Mouse (Mus musculus) kidney, embryonic 14.5 days (tissue): Measurements from ENCODE around the gene Dlgap3. TPM values are rescaled to one million over a fixed set of nuclear protein-coding genes. Genes with fewer than 3 reads are reported as not detected.

ENCODE experiments used
- ATAC-seq: fragments of 200-750 bp; cut with Nextera tagmentation; 2 replicates; pipeline ENCODE4 v1.8.0; 2017; ENCODE audit warnings: moderate number of reproducible peaks, mild to moderate bottlenecking, moderate TSS enrichment, moderate library complexity; ENCODE audit not compliant: low FRiP score, low TSS enrichment
- H3K27ac ChIP-seq: fragments of 300-500 bp; sonication (generic); 2 replicates; pipeline ENCODE4 v1.5.1; 2014; ENCODE audit warnings: low read depth, mild to moderate bottlenecking, low read length, moderate library complexity, mixed read lengths
- H3K27me3 ChIP-seq: fragments of 300-500 bp; sonication (generic); 2 replicates; pipeline ENCODE4 v1.6.1; 2014; ENCODE audit warnings: mild to moderate bottlenecking, low read length; ENCODE audit not compliant: control insufficient read depth, insufficient read depth
- H3K36me3 ChIP-seq: fragments of 300-500 bp; sonication (generic); 2 replicates; pipeline ENCODE4 v1.6.1; 2014; ENCODE audit warnings: low read length, mixed read lengths; ENCODE audit not compliant: control insufficient read depth, insufficient read depth
- H3K4me1 ChIP-seq: fragments of 300-500 bp; sonication (generic); 2 replicates; pipeline ENCODE4 v1.6.1; 2014; ENCODE audit warnings: low read length, mixed read lengths; ENCODE audit not compliant: control insufficient read depth, insufficient read depth
- H3K4me2 ChIP-seq: fragments of 300-500 bp; sonication (generic); replicated peaks from 2 replicates; pipeline ENCODE4 v1.6.1; 2014; ENCODE audit warnings: low read depth, mild to moderate bottlenecking, low read length
- H3K4me3 ChIP-seq: fragments of 300-500 bp; sonication (generic); 2 replicates; pipeline ENCODE4 v1.5.1; 2014; ENCODE audit warnings: mild to moderate bottlenecking, low read length
- H3K9ac ChIP-seq: fragments of 300-500 bp; sonication (generic); 2 replicates; pipeline ENCODE4 v1.6.1; 2014; ENCODE audit warnings: low read depth, mild to moderate bottlenecking, low read length, moderate library complexity
- H3K9me3 ChIP-seq: fragments of 300-500 bp; sonication (generic); 2 replicates; pipeline ENCODE4 v1.6.1; 2016; ENCODE audit warnings: low read length; ENCODE audit not compliant: control insufficient read depth
- WGBS: fragments of 180-500 bp; shearing (Covaris S2); extraction: QIAGEN DNeasy Blood & Tissue Kit; methylation state at CpG from one replicate; pipeline ENCODE4 v1.1.7; 2014; 5-methylcytosine and 5-hydroxymethylcytosine counted together
- polyA plus RNA-seq: library from polyadenylated mRNA; unstranded; fragments of >200 nt; fragmentation: Nextera tagmentation; extraction: Ambion mirVana; gene quantifications from 2 replicates; pipeline ENCODE4 v1.2.1, GENCODE M21; 2014

Gene Dlgap3
- polyA plus RNA-seq, 1 experiment from 2014 or later, result 0.79 TPM

DNA sequence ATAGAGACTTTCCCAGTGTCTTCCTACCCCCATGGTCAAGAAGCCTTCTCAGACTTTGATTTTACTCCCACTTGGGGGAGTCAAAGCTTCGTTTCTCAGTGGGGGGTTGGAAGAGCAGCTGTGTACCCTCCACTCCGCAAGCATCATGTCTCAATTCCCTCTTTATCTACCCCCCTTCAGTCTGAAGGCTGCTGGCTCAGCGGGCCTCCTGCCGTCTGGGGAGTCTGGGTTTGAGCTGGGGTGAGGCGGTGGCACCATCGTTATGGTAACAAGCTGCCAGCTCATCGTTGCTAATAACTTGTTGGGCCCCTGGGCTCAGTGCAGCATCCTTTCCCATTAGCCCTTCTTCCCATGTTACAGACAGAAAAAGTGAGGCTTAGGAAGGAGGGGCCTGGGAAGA is 3.1 kb downstream of the Dlgap3 start:
- Histone ChIP-seq H3K27me3 (peaks cover 45% of the 10 kb centered on the region), H3K27ac (no peak overlapping the region), H3K4me3 (no peak overlapping the region), H3K36me3 (no peaks in the 10 kb centered on the region), H3K4me2 (no peak overlapping the region), H3K4me1 (peaks cover 9% of the 10 kb centered on the region), H3K9me3 (no peaks in the 10 kb centered on the region), H3K9ac (no peak overlapping the region)
- WGBS, result 21% methylated on average over 7 of the region's 7 CpGs
- no peak for ATAC-seq

DNA sequence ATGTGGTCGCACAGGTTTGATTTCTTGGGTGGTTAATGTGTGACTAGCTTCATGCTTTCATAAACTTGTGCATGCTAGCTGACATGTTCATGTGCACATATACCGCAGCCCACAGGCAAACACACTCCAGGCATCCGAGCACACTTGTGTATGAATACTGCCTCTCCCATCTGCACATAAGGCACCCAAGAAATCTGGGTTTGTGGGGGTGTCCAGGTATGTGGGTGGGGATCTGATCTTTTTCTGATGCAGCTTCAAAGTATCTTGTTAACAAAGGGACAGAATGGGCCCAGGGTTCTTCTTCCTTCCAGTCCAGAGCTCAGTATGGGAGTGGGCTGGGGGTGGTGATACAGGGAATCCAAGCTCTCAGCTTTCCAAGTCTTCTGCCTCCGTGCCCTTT is 3.6 kb downstream of the Dlgap3 start:
- peaks cover 42% of the 10 kb centered on the region for H3K27me3 ChIP-seq
- ATAC-seq, result no peak
- no peak overlapping the region for H3K9ac ChIP-seq
- 58% methylated on average over 4 of the region's 4 CpGs for WGBS
- no peak overlapping the region for H3K4me3 ChIP-seq
- no peaks in the 10 kb centered on the region for H3K36me3 ChIP-seq
- peaks cover 9% of the 10 kb centered on the region for H3K4me1 ChIP-seq
- H3K4me2 ChIP-seq, result no peak overlapping the region
- no peaks in the 10 kb centered on the region for H3K9me3 ChIP-seq
- no peak overlapping the region for H3K27ac ChIP-seq

DNA sequence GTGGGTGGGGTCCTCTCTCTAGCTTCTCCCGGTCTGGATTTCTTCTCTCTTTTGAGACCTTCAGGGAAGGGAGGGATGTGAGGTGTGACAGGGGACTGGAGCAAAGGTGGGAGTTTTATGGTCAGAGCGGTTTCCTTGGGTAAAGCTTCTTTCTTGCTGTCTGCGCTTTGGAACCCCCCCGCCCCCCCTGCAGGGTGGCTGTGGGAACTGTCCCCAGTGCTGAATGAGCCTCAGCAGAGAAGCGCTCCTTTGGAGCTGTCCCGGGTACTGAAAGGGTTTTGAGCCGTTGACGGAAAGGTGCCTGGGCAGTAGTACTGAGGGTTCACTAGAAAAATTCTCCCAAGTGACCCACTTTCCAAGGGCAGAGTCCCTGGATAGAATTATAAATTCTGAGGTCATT is 4.5 kb downstream of the Dlgap3 start:
- no peak overlapping the region for H3K27ac ChIP-seq
- 2% methylated on average over 8 of the region's 8 CpGs for WGBS
- no peak overlapping the region for H3K4me3 ChIP-seq
- H3K27me3 ChIP-seq, result peaks cover 37% of the 10 kb centered on the region
- H3K4me2 ChIP-seq, result no peak overlapping the region
- H3K9ac ChIP-seq, result no peak overlapping the region
- H3K36me3 ChIP-seq, result no peaks in the 10 kb centered on the region
- peaks cover 4% of the 10 kb centered on the region; the same call in 1 of the 2 replicates for H3K4me1 ChIP-seq
- ATAC-seq, result no peak
- no peaks in the 10 kb centered on the region for H3K9me3 ChIP-seq

DNA sequence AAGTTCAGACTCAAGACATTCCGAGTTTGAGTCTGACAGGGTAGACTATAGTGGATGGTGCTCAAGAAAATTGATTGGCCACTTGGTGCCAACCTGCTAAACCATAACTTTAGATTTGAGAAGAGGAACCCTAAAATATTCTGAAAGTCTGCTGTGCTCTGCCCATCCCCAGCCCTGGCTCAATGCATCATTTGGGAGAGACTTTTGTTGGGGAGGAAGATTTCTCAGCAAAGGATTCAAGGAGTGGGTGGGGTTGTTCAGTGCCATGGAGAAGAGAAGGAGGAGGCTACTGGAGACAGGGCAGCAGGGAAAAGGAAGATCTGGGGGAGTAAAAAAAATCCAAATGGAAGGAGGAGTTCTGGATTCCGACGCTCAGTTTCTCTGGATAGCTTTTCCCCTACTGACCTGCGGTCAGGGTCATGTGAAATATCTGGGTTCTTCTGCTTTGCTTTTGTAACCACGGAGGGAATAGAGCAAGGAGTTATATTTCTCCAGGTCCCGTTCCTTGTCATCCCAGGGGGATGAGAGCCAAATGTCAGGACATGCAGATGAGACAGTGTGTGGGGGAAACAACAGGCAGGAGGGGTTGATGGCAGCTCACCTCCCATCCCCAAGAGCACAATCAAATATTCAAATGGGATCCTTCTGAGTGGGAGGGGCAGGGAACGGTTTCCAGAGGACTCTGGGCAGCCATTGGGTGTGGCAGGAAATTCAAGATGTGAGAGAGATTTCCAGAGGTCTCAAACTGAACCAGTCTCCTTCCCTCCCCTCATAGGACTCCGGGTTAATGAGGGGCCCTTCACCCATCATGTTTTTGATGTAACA is 5.3 kb downstream of the Dlgap3 start:
- Histone ChIP-seq H3K9ac (no peak overlapping the region), H3K4me1 (no peaks in the 10 kb centered on the region), H3K27ac (no peak overlapping the region), H3K4me3 (no peak overlapping the region), H3K27me3 (peaks cover 37% of the 10 kb centered on the region), H3K36me3 (no peaks in the 10 kb centered on the region), H3K9me3 (no peaks in the 10 kb centered on the region), H3K4me2 (no peak overlapping the region)
- 56% methylated on average over 8 of the region's 8 CpGs for WGBS
- ATAC-seq, result no peak

DNA sequence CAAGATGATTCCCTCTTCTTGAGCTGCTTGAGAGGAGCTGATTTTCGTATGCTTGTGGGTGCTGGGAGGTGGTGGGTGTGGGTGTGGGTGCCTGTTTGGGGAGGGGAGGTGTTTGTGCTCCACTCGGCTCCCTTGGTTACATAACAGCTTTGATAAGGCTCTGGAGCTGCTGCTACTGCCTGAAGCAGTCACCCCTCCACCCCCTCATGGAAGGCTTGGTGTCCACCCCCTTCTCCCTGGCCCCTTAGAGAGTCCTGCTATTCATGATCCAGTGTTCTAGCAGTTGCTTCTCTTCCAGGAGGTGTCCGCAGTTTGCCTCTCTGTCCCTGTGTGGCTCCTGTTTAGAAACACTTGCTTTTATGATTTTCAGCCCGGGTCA is 5.9 kb downstream of the Dlgap3 start:
- H3K9ac ChIP-seq, result no peak overlapping the region
- WGBS, result 48% methylated on average over 4 of the region's 4 CpGs
- H3K4me3 ChIP-seq, result no peak overlapping the region
- H3K36me3 ChIP-seq, result no peaks in the 10 kb centered on the region
- peaks cover 33% of the 10 kb centered on the region for H3K27me3 ChIP-seq
- H3K4me2 ChIP-seq, result no peak overlapping the region
- H3K27ac ChIP-seq, result no peak overlapping the region
- no peaks in the 10 kb centered on the region for H3K4me1 ChIP-seq
- no peaks in the 10 kb centered on the region for H3K9me3 ChIP-seq
- no peak for ATAC-seq

DNA sequence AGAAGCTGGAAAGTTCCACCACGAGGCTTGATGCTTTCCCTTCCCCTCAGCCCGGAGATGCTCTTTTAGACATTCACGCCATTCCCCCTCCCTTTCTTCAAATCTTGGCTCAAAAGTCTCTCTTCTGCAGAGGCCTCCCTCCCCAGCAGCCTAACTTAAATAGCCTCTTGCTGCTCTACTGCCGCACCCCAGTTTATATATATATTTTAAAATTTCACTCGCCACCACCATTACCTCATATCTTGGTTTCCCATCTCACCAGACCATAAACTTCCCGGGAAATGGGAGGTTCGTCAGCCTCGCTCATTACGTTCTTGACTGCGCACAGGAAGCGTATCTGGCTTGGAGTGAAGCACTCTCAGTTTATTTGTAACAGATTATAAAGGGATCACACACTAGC is 9.0 kb downstream of the Dlgap3 start:
- ATAC-seq, result no peak
- peaks cover 19% of the 10 kb centered on the region for H3K27me3 ChIP-seq
- no peaks in the 10 kb centered on the region for H3K36me3 ChIP-seq
- H3K9me3 ChIP-seq, result 0 out of 2 replicates have a peak, but pooled peaks cover 3% of the 10 kb centered on the region
- no peak overlapping the region for H3K27ac ChIP-seq
- 71% methylated on average over 11 of the region's 11 CpGs for WGBS
- H3K4me1 ChIP-seq, result no peaks in the 10 kb centered on the region
- no peak overlapping the region for H3K4me3 ChIP-seq
- no peak overlapping the region for H3K4me2 ChIP-seq
- no peak overlapping the region for H3K9ac ChIP-seq

DNA sequence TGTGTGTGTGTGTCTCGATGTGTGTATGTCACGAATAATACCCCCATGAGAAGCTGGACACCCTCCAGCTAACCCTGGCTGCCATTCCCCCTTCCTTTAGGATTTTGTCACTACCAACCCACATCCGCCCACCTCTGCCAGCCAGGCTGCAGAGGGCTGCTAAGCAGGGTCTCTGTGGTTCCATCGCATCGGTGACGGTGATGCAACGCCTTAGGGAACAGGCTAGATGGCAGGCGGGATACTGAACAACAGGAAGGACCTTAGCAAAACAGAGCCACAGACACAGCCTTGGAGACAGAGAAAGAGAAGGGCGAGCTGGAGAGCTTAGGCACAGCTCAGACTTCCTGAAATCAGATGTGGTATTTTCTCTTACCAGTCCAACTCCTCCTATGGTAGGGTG is 9.7 kb downstream of the Dlgap3 start:
- 0 out of 2 replicates have a peak, but pooled peaks cover 3% of the 10 kb centered on the region for H3K9me3 ChIP-seq
- H3K9ac ChIP-seq, result no peak overlapping the region
- no peaks in the 10 kb centered on the region for H3K36me3 ChIP-seq
- no peak overlapping the region for H3K27ac ChIP-seq
- H3K4me1 ChIP-seq, result no peaks in the 10 kb centered on the region
- peaks cover 19% of the 10 kb centered on the region for H3K27me3 ChIP-seq
- WGBS, result 58% methylated on average over 9 of the region's 9 CpGs
- no peak overlapping the region for H3K4me3 ChIP-seq
- no peak overlapping the region for H3K4me2 ChIP-seq
- no peak for ATAC-seq

DNA sequence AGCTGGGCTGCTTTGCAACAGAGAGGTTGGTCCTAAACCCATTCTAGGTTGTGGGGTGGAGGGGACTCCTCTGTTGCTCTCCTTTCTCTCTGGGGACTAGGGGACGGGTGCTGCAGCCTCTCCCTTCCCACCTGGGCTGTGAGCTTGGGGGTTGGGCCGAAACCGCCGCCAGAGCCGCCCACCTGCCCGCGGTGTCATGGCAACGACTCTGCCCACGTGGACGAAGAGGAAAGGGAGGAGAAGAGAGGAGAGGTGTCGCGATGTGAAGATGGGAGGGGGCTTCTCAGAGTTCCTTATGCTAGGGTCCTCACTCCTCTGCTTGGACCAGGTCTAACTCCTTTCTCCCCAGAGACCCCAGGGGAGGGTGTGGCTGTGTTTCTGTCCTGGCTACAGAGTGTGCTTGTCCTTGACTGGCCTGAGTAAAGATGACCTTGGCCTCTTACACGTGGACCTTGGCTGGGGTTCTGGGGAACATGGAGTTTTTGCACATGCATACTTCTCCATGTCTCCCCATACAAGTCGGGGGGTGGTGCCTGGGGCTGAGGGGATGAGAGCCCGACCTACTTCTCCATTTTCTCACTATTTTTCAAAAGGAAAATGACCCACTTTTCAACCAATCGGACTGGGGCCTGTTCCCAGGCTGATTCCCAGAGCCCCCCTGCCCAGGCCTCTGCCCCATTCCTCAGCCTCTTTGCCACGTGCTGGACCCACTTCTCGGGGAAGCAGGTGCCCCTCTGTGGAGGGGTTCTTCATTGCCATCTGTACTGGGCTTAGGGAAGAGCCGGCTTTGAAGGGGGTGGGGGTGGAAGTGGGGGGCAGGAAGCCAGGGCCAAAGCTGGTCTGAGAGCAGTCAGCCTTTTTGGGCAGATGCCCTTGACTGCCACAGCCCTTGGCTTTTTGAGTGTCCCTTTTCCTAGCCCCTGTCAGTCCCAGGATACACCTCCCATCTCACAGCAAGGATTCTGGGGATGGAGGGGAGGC is 10.8 kb downstream of the Dlgap3 start:
- no peaks in the 10 kb centered on the region for H3K4me1 ChIP-seq
- no peak overlapping the region for H3K9ac ChIP-seq
- H3K4me2 ChIP-seq, result no peak overlapping the region
- H3K9me3 ChIP-seq, result 0 out of 2 replicates have a peak, but pooled peaks cover 3% of the 10 kb centered on the region
- no peak overlapping the region for H3K4me3 ChIP-seq
- ATAC-seq, result no peak
- peaks cover 16% of the 10 kb centered on the region for H3K27me3 ChIP-seq
- no peaks in the 10 kb centered on the region for H3K36me3 ChIP-seq
- H3K27ac ChIP-seq, result no peak overlapping the region
- WGBS, result 10% methylated on average over 19 of the region's 19 CpGs

DNA sequence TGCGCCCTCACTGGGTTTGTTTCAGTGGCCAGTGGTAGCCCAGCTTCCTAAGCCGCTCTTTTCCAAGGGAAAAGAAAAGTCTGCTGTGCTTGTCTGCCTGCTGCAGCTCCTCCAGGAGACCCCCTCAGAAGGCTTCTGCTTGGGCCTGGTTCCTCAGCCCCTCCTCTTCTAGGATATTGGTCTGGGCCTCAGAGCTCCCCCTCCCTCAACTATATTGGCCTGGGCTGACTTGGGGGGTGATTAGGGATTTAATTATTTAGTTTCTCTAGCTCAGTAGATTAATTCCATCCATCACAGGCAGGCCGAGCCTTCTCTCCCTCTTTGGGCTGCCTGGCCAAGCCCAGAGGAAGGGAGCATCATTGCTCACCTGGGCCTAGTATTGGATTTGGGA is 11.4 kb downstream of the Dlgap3 start:
- 0 out of 2 replicates have a peak, but pooled peaks cover 3% of the 10 kb centered on the region for H3K9me3 ChIP-seq
- no peak overlapping the region for H3K27ac ChIP-seq
- 66% methylated on average over 3 of the region's 3 CpGs for WGBS
- H3K4me3 ChIP-seq, result no peak overlapping the region
- H3K4me2 ChIP-seq, result no peak overlapping the region
- no peak for ATAC-seq
- no peaks in the 10 kb centered on the region for H3K36me3 ChIP-seq
- H3K4me1 ChIP-seq, result no peaks in the 10 kb centered on the region
- no peak overlapping the region for H3K9ac ChIP-seq
- H3K27me3 ChIP-seq, result peaks cover 14% of the 10 kb centered on the region
